Comparison of ENCODE assay signal across 9 mouse cellular contexts in genomic region chr10:45132371-45132770, GRCm38 (mm10). TPM values are rescaled to one million over a fixed set of nuclear protein-coding genes. Genes with fewer than 3 reads are reported as not detected.
DNase-seq lines count a peak whose midpoint lies in the region; TF ChIP-seq lines count a peak whose summit lies in the region.
"Had no signal": no experiment of that assay in that cellular context is flagged by ENCODE, and none has a peak within 500 bp of the region (broad histone marks: within the 10 kb centered on the region; RNA-seq: fewer than 3 reads in every experiment).

No protein-coding gene starts in this region.

- H3K4me3 ChIP-seq in lung, adult 2 months (replicated peaks; ENCODE audit: extremely low read depth, low read depth, low read length): no peak overlapping the region
- H3K4me3 ChIP-seq: limb, embryonic 13.5 days had no signal

- peak; percentile 38 to 43 for DNase-seq in heart, postnatal 10 days
- no peak for DNase-seq in heart, postnatal 25 days (ENCODE audit: low spot score)
- DNase-seq in 3T3-L1 (ENCODE audit: low read depth, low spot score): peak; percentile 3
- DNase-seq in R1 (ENCODE audit: low read depth, low spot score): peak; percentile 58
- DNase-seq in cerebellum, postnatal 36 days: peak; percentile 47 to 63
- DNase-seq in lung, adult 2 months: peak; percentile 40
- DNase-seq in thymus, postnatal 0 days (ENCODE audit: low spot score): peak; percentile 60
- no peak for DNase-seq in left cerebral cortex, postnatal 36 days (ENCODE audit: low spot score in 2 of 2)

- intact Hi-C loops in heart, postnatal 10 days (cut with DNase I): loop anchor here (5.0 kb wide), 1 partner anchor 35 kb away; no protein-coding TSS in a partner anchor
- intact Hi-C loops in heart, postnatal 25 days (cut with DNase I): loop anchor here (5.0 kb wide), 1 partner anchor 35 kb away; no protein-coding TSS in a partner anchor
- intact Hi-C loops in left cerebral cortex, postnatal 36 days (cut with DNase I): no loop called here

- peak; percentile 72 for TF ChIP-seq CTCF in lung, adult 2 months (IDR thresholded peaks at IDR 0.05; ENCODE audit: insufficient read depth, low read length)

- TF ChIP-seq POLR2A in lung, adult 2 months (IDR thresholded peaks at IDR 0.05; ENCODE audit: borderline replicate concordance, extremely low read depth, low read depth, low read length): no peak

- no peaks in the 10 kb centered on the region; the same call in 1 of the 2 replicates for H3K4me1 ChIP-seq in lung, adult 2 months (ENCODE audit: control insufficient read depth, insufficient read depth, low read length)

- WGBS in lung, adult 2 months: 67% methylated on average over 4 of the region's 4 CpGs

RNA-seq across cellular contexts. Expression of gene Popdc3, which starts 45.5 kb away (rescaled TPM):
- 10 to 100 TPM; 22.1 to 22.7 TPM for total RNA-seq in heart, postnatal 10 days (2021)
- total RNA-seq in heart, postnatal 25 days (2021): 10 to 100 TPM; 25.3 to 26.7 TPM
- polyA plus RNA-seq in lung, adult 2 months (2012; rRNA removed): 4.0 and 8.8 TPM in 2 replicates
- 0.17 TPM in 1 of 2 replicates, not detected in the other for polyA plus RNA-seq in thymus, postnatal 0 days (2015; fragmentation: Nextera tagmentation; extraction: Ambion mirVana)
- total RNA-seq in left cerebral cortex, postnatal 36 days (2021): under 1 TPM; 0.57 TPM

Comparison
In these comparisons a context has a peak if more than half of its experiments do, and no peak if none do; other contexts are left out.
1. DNase-seq: peak in heart, postnatal 10 days (2 of 2), 3T3-L1 (single experiment), R1 (single experiment), cerebellum, postnatal 36 days (2 of 2), lung, adult 2 months (single experiment) and thymus, postnatal 0 days (single experiment); none in heart, postnatal 25 days (single experiment) and left cerebral cortex, postnatal 36 days (0 of 2).
2. RNA of gene Popdc3, which starts 45.5 kb away (total RNA-seq): 25.3 to 26.7 TPM in heart, postnatal 25 days and 22.1 to 22.7 TPM in heart, postnatal 10 days; 0.57 TPM in left cerebral cortex, postnatal 36 days; every median in the first group is over 10 times any median in the second.